Mouse (Mus musculus) left cerebral cortex, adult 2 months (tissue): ENCODE data around the gene Rgcc. TPM values are rescaled to one million over a fixed set of nuclear protein-coding genes. Genes with fewer than 3 reads are reported as not detected.

Experiments used
- DNase-seq, 2 experiments: peaks; one replicate each; pipeline ENCODE4 v3.0.0; 2021 to 2022; ENCODE audit warnings: low spot score in 2 of 2, mixed read lengths in 1 of 2; ENCODE audit errors: extremely low spot score in 1 of 2
- H3K27ac ChIP-seq: fragments of 200-600 bp; 2 replicates; pipeline ENCODE4 v1.8.1; 2022
- H3K4me3 ChIP-seq: fragments of 200-600 bp; 2 replicates; pipeline ENCODE4 v1.8.1; 2022
- CTCF ChIP-seq: fragments of 200-600 bp; IDR thresholded peaks from 2 replicates; pipeline ENCODE4 v1.8.1; 2022; ENCODE audit warnings: antibody characterized with exemption, mild to moderate bottlenecking, moderate library complexity
- intact Hi-C: fragments of 180-260 bp; cut with DNase I; formaldehyde crosslinking; loops from one replicate; pipeline ENCODE4 v1.15.1; 2025
- total RNA-seq, 2 experiments: library from RNA; stranded (reverse); gene quantifications; 2 replicates each; pipeline ENCODE4 v1.2.3; 2021

Rgcc gene
- total RNA-seq, 2 experiments from 2014 or later, result 33.6 to 44.5 TPM

- intact Hi-C loops, result no loop called here
These were observed 11.5 kb downstream of the Rgcc start for GRCm38 (mm10) chr14:79289909-79290308.

DNA sequence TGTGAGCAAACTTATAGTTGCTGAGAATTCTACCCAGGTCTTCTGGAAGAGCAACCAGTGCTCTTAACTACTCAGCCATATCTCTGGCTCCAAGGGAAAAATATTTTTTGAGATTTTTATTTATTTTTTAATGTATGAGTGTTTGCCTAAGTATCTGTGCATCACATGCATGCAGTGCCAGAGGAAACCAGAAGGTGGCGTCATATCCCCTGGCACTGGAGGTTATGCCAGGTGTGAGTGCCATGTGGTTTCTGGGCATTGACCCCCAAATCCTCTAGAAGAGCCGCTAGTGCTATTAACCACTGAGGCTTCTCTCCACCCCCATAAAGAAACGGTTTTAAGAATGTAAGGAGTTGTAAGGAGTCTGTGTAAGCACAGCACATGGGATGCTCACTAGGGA, 13.2 kb downstream of the Rgcc start:
- DNase-seq, result no peak
- intact Hi-C loops, result no loop called here
- H3K27ac ChIP-seq, result no peak overlapping the region
- no peak overlapping the region for H3K4me3 ChIP-seq
- TF ChIP-seq CTCF, result peak; percentile 49

More at GRCm38 (mm10) chr14:79289909-79290308, 11.5 kb downstream of the Rgcc start:
- Histone ChIP-seq H3K27ac (no peak overlapping the region), H3K4me3 (no peak overlapping the region)
- DNase-seq, result no peak
- no peak for TF ChIP-seq CTCF

- intact Hi-C loops, result no loop called here
- no peak for DNase-seq
- H3K27ac ChIP-seq, result no peak overlapping the region
- TF ChIP-seq CTCF, result no peak
- H3K4me3 ChIP-seq, result no peak overlapping the region
These were observed 14.1 kb downstream of the Rgcc start for GRCm38 (mm10) chr14:79287251-79287863.

GRCm38 (mm10) chr14:79285549-79285948, 15.9 kb downstream of the Rgcc start:
- Histone ChIP-seq H3K27ac (no peak overlapping the region), H3K4me3 (no peak overlapping the region)
- TF ChIP-seq CTCF, result no peak
- no peak for DNase-seq
- intact Hi-C loops, result no loop called here

GRCm38 (mm10) chr14:79284616-79285015, 16.8 kb downstream of the Rgcc start:
- H3K27ac ChIP-seq, result no peak overlapping the region
- intact Hi-C loops, result no loop called here
- no peak overlapping the region for H3K4me3 ChIP-seq
- DNase-seq, result no peak
- TF ChIP-seq CTCF, result no peak

DNA sequence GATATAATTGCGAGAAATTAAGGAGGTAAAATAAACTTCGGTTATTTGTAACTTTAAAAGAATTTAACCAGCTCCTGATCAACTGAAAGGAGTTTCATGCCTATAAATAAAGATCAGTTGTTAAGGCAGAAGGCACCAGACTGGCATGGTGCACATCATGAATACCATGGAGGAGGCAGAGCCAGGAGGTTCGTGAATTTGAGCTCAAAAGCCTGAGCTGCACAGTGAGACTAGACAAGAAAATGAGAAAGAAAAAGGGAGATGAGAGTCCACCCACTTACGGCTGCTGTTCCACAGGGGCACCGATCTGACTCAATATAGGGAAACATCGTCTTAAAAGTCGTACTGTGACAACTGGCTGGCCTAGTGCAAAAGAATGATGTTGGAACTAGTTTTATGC, 17.5 kb downstream of the Rgcc start:
- Histone ChIP-seq H3K27ac (no peak overlapping the region), H3K4me3 (no peak overlapping the region)
- no peak for DNase-seq
- intact Hi-C loops, result no loop called here
- TF ChIP-seq CTCF, result no peak

DNA sequence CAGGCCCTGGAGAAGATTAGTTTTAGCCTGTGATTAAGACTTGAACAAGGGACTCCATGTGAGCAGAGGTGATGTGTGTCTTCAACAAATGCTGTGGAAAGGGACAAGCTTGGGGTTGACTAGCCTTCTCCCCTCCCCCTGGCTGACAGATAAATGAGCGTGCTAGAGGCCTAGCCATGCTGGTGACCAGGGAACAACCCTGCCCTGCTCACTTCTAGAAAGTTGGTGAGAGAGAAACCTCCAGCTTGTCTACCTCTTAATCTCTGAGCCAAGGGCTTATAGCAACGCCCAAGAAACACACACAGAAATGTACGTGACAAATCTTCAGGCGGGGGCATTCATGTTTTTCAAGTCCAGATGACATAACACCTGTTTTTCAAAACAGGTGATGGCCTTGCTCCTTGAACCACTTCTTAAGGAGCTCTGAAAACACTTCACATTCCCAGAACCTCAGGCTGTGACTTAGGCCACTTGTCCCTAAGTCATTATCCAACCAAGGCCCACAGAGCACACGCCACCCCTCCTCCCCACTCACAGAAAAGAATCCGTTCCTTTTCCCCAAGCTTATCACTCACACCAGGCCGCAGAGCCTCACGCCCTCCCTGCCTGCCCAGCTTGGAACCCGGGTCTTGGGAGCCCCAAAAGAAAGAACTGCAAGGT, 19.4 kb downstream of the Rgcc start:
- no peak overlapping the region for H3K27ac ChIP-seq
- intact Hi-C loops, result no loop called here
- no peak for TF ChIP-seq CTCF
- no peak for DNase-seq
- H3K4me3 ChIP-seq, result no peak overlapping the region

GRCm38 (mm10) chr14:79280456-79280855, 21.0 kb downstream of the Rgcc start:
- intact Hi-C loops, result no loop called here
- no peak overlapping the region for H3K27ac ChIP-seq
- H3K4me3 ChIP-seq, result no peak overlapping the region
- DNase-seq, result no peak
- no peak for TF ChIP-seq CTCF

GRCm38 (mm10) chr14:79279494-79279893, 22.0 kb downstream of the Rgcc start:
- Histone ChIP-seq H3K4me3 (no peak overlapping the region), H3K27ac (no peak overlapping the region)
- no peak for DNase-seq
- intact Hi-C loops, result no loop called here
- TF ChIP-seq CTCF, result no peak

- no peak for DNase-seq
- no peak overlapping the region for H3K27ac ChIP-seq
- no peak overlapping the region for H3K4me3 ChIP-seq
- TF ChIP-seq CTCF, result no peak
- intact Hi-C loops, result no loop called here
These were observed 22.5 kb downstream of the Rgcc start for GRCm38 (mm10) chr14:79278927-79279326.

- no peak for DNase-seq
- intact Hi-C loops, result no loop called here
- TF ChIP-seq CTCF, result no peak
- no peak overlapping the region for H3K4me3 ChIP-seq
- peak overlapping the region; percentile 12; the same call in 1 of the 2 replicates for H3K27ac ChIP-seq
These were observed 23.5 kb downstream of the Rgcc start for GRCm38 (mm10) chr14:79277922-79278321.

- Histone ChIP-seq H3K4me3 (no peak overlapping the region), H3K27ac (no peak overlapping the region)
- TF ChIP-seq CTCF, result no peak
- no peak for DNase-seq
- intact Hi-C loops, result no loop called here
These were observed 25.5 kb downstream of the Rgcc start for GRCm38 (mm10) chr14:79275870-79276395.

- no peak for TF ChIP-seq CTCF
- intact Hi-C loops, result no loop called here
- no peak for DNase-seq
- no peak overlapping the region for H3K4me3 ChIP-seq
- no peak overlapping the region for H3K27ac ChIP-seq
These were observed 26.0 kb downstream of the Rgcc start for GRCm38 (mm10) chr14:79275441-79275840.
